ENCODE assay signal across 7 mouse cellular contexts in genomic region chr5:43661498-43661897, GRCm38 (mm10). TPM values are rescaled to one million over a fixed set of nuclear protein-coding genes. Genes with fewer than 3 reads are reported as not detected.
DNase-seq lines count a peak whose midpoint lies in the region; ATAC-seq and TF ChIP-seq lines count a peak whose summit lies in the region.

No protein-coding gene starts in this region.

- H3K36me3 ChIP-seq in forebrain, embryonic 15.5 days = no peaks in the 10 kb centered on the region
- no peaks in the 10 kb centered on the region for H3K36me3 ChIP-seq in intestine, embryonic 16.5 days (ENCODE audit: control insufficient read depth, insufficient read depth, low read length)
- no peaks in the 10 kb centered on the region for H3K36me3 ChIP-seq in stomach, embryonic 14.5 days (ENCODE audit: control insufficient read depth, insufficient read depth, low read length)

- H3K4me1 ChIP-seq in forebrain, embryonic 15.5 days = peaks cover 30% of the 10 kb centered on the region
- 0 out of 2 replicates have a peak, but pooled peaks cover 8% of the 10 kb centered on the region for H3K4me1 ChIP-seq in intestine, embryonic 16.5 days (ENCODE audit: control insufficient read depth, insufficient read depth, low read length)
- H3K4me1 ChIP-seq in stomach, embryonic 14.5 days (ENCODE audit: control insufficient read depth, insufficient read depth, low read length) = peaks cover 16% of the 10 kb centered on the region

- no peak for DNase-seq in left cerebral cortex, adult 2 months (ENCODE audit: extremely low spot score in 1 of 2, low spot score in 2 of 2)
- no peak for DNase-seq in left cerebral cortex, adult 11 months (ENCODE audit: low spot score)
- DNase-seq in cerebellum, postnatal 4 days (ENCODE audit: low spot score in 2 of 2) = no peak
- DNase-seq in layer of hippocampus, adult 18-20 months (ENCODE audit: low spot score in 2 of 2) = no peak

- no peak for ATAC-seq in forebrain, embryonic 15.5 days (replicated peaks)
- no peak for ATAC-seq in intestine, embryonic 16.5 days
- no peak for ATAC-seq in stomach, embryonic 14.5 days (ENCODE audit: insufficient number of reproducible peaks, insufficient read depth, low FRiP score, low read depth)

- no peaks in the 10 kb centered on the region for H3K9me3 ChIP-seq in forebrain, embryonic 15.5 days
- no peaks in the 10 kb centered on the region for H3K9me3 ChIP-seq in intestine, embryonic 16.5 days (ENCODE audit: control insufficient read depth, low read length)
- H3K9me3 ChIP-seq in stomach, embryonic 14.5 days (ENCODE audit: control insufficient read depth, low read depth, low read length) = no peaks in the 10 kb centered on the region

- peak overlapping the region; percentile 55; the same call in 1 of the 2 replicates for H3K4me3 ChIP-seq in left cerebral cortex, adult 2 months
- no peak overlapping the region for H3K4me3 ChIP-seq in forebrain, embryonic 15.5 days
- no peak overlapping the region; the same call in 1 of the 2 replicates for H3K4me3 ChIP-seq in intestine, embryonic 16.5 days (ENCODE audit: low read length)
- H3K4me3 ChIP-seq in stomach, embryonic 14.5 days (ENCODE audit: low read depth, low read length) = no peak overlapping the region

- intact Hi-C loops in left cerebral cortex, adult 2 months (cut with DNase I) = loop anchor here (10.0 kb wide), 1 partner anchor 427 kb away; the partner anchor contains the start of gene Cpeb2

- peak overlapping the region; percentile 47; the same call in 1 of the 2 replicates for H3K4me2 ChIP-seq in forebrain, embryonic 15.5 days (replicated peaks)
- peak overlapping the region; percentile 68; the same call in 1 of the 2 replicates for H3K4me2 ChIP-seq in intestine, embryonic 16.5 days (ENCODE audit: low read depth, low read length)
- H3K4me2 ChIP-seq in stomach, embryonic 14.5 days (replicated peaks; ENCODE audit: low read depth, low read length) = peak overlapping the region; percentile 52; the same call in 1 of the 2 replicates

- 95% methylated on average over 3 of the region's 3 CpGs for WGBS in forebrain, embryonic 15.5 days
- WGBS in intestine, embryonic 16.5 days = 87% methylated on average over 3 of the region's 3 CpGs
- 85% methylated on average over 3 of the region's 3 CpGs for WGBS in stomach, embryonic 14.5 days

- H3K27ac ChIP-seq in left cerebral cortex, adult 2 months = peak overlapping the region; percentile 92; the same call in 1 of the 2 replicates
- no peak overlapping the region for H3K27ac ChIP-seq in forebrain, embryonic 15.5 days (replicated peaks)
- H3K27ac ChIP-seq in intestine, embryonic 16.5 days (ENCODE audit: low read length) = peak overlapping the region; percentile 79
- peak overlapping the region; percentile 96 for H3K27ac ChIP-seq in stomach, embryonic 14.5 days (ENCODE audit: low read length)

- H3K9ac ChIP-seq in forebrain, embryonic 15.5 days (replicated peaks) = no peak overlapping the region
- no peak overlapping the region for H3K9ac ChIP-seq in intestine, embryonic 16.5 days (ENCODE audit: low read depth, low read length)
- H3K9ac ChIP-seq in stomach, embryonic 14.5 days (replicated peaks; ENCODE audit: low read depth, low read length) = no peak overlapping the region

- no peak for TF ChIP-seq CTCF in left cerebral cortex, adult 2 months (IDR thresholded peaks at IDR 0.05)

- no peaks in the 10 kb centered on the region for H3K27me3 ChIP-seq in forebrain, embryonic 15.5 days
- H3K27me3 ChIP-seq in intestine, embryonic 16.5 days (replicated peaks; ENCODE audit: control insufficient read depth, insufficient read depth, low read length) = no peaks in the 10 kb centered on the region
- no peaks in the 10 kb centered on the region for H3K27me3 ChIP-seq in stomach, embryonic 14.5 days (ENCODE audit: control insufficient read depth, insufficient read depth, low read length)

RNA-seq across cellular contexts. Expression of gene Cc2d2a, which starts 0.6 kb away (rescaled TPM):
- total RNA-seq in left cerebral cortex, adult 2 months (2021) = 10 to 100 TPM; 17.6 to 19.9 TPM
- 7.5 and 7.9 TPM in 2 replicates for polyA plus RNA-seq in forebrain, embryonic 15.5 days (2015; fragmentation: Nextera tagmentation; extraction: Ambion mirVana)
- polyA plus RNA-seq in intestine, embryonic 16.5 days (2015; fragmentation: Nextera tagmentation; extraction: Ambion mirVana) = 8.1 and 8.7 TPM in 2 replicates
- 15.6 and 15.7 TPM in 2 replicates for polyA plus RNA-seq in stomach, embryonic 14.5 days (2014; fragmentation: Nextera tagmentation; extraction: Ambion mirVana)
- total RNA-seq in layer of hippocampus, adult 18-20 months (2021) = 10 to 100 TPM; 18.7 to 19.0 TPM
